Mouse (Mus musculus): ENCODE results near the gene Myo1h. TPM values are rescaled to one million over a fixed set of nuclear protein-coding genes. Genes with fewer than 3 reads are reported as not detected.

Gene Myo1h
- total RNA-seq, 2 experiments from 2014 or later: 0.10 to 0.21 TPM

- no peak for DNase-seq
These were observed 70.6 kb downstream of the Myo1h start for GRCm38 (mm10) chr5:114359586-114359985.

GRCm38 (mm10) chr5:114360968-114361367 is 72.0 kb downstream of the Myo1h start:
- DNase-seq: no peak

- DNase-seq: no peak
These were observed 76.2 kb downstream of the Myo1h start for GRCm38 (mm10) chr5:114365043-114365752.

- DNase-seq: no peak
These were observed 79.2 kb downstream of the Myo1h start for GRCm38 (mm10) chr5:114368121-114368520.

GRCm38 (mm10) chr5:114368803-114369496 is 80.0 kb downstream of the Myo1h start:
- no peak for DNase-seq

- no peak for DNase-seq
These were observed 81.0 kb downstream of the Myo1h start for GRCm38 (mm10) chr5:114369921-114370320.

- DNase-seq: peak; percentile 61
These were observed 81.4 kb downstream of the Myo1h start for GRCm38 (mm10) chr5:114370371-114370776.

- DNase-seq: no peak
These were observed 82.4 kb downstream of the Myo1h start for GRCm38 (mm10) chr5:114371331-114371730.

- no peak for DNase-seq
These were observed 82.9 kb downstream of the Myo1h start for GRCm38 (mm10) chr5:114371731-114372473.

- DNase-seq: no peak
These were observed 83.6 kb downstream of the Myo1h start for GRCm38 (mm10) chr5:114372565-114372964.

- peak; percentile 40 for DNase-seq
These were observed 84.2 kb downstream of the Myo1h start for GRCm38 (mm10) chr5:114373174-114373573.

GRCm38 (mm10) chr5:114373581-114373980 is 84.6 kb downstream of the Myo1h start:
- no peak for DNase-seq

GRCm38 (mm10) chr5:114374409-114375213 is 85.6 kb downstream of the Myo1h start:
- no peak for DNase-seq

- no peak for DNase-seq
These were observed 89.4 kb downstream of the Myo1h start for GRCm38 (mm10) chr5:114378177-114378920.

GRCm38 (mm10) chr5:114378936-114379335 is 90.0 kb downstream of the Myo1h start:
- DNase-seq: no peak

GRCm38 (mm10) chr5:114379763-114380162 is 90.8 kb downstream of the Myo1h start:
- no peak for DNase-seq

- DNase-seq: peak; percentile 88
These were observed 91.4 kb downstream of the Myo1h start, which contains the start of the genes Kctd10 and Ube3b for GRCm38 (mm10) chr5:114380209-114381012. TSS of gene Kctd10 (minus strand) at chr5:114380508. TSS of gene Ube3b (plus strand) at chr5:114380607.

- no peak for DNase-seq
These were observed 92.0 kb downstream of the Myo1h start for GRCm38 (mm10) chr5:114381013-114381351.

GRCm38 (mm10) chr5:114383184-114383904 is 94.4 kb downstream of the Myo1h start:
- DNase-seq: no peak

- no peak for DNase-seq
These were observed 95.5 kb downstream of the Myo1h start for GRCm38 (mm10) chr5:114384448-114384847.
